Mouse (Mus musculus) cortical plate, adult 2 months (tissue): ENCODE data around the gene Hpse2.

Experiments
- CTCF ChIP-seq: fragments of 200-500 bp; IDR thresholded peaks from 2 replicates; pipeline ENCODE4 v1.5.1; 2011; ENCODE audit warnings: mild to moderate bottlenecking, control low read depth, low read length; ENCODE audit not compliant: insufficient read depth; ENCODE audit errors: extremely low read depth
- POLR2A ChIP-seq: fragments of 200-500 bp; IDR thresholded peaks from 2 replicates; pipeline ENCODE4 v1.6.1; 2011; ENCODE audit warnings: mild to moderate bottlenecking, low read length, control low read depth; ENCODE audit not compliant: insufficient read depth; ENCODE audit errors: extremely low read depth

GRCm38 (mm10) chr19:42869663-42870530 is 518.3 kb downstream of the Hpse2 start:
- no peak for TF ChIP-seq POLR2A
- no peak for TF ChIP-seq CTCF
